Mouse (Mus musculus) liver, embryonic 18 days (tissue): ENCODE results near the gene Slc9a8. TPM values are rescaled to one million over a fixed set of nuclear protein-coding genes. Genes with fewer than 3 reads are reported as not detected.

Experiments used
- polyA plus RNA-seq: library from polyadenylated mRNA; depleted of rRNA; stranded (reverse); fragments of >200 nt; gene quantifications from 2 replicates; pipeline ENCODE4 v1.2.3, GENCODE M21; 2012; rRNA removed

Gene Slc9a8
- 12.4 and 14.4 TPM in 2 replicates for polyA plus RNA-seq

GRCm38 (mm10) chr2:167421330-167422149 lies at the start of gene Slc9a8:
Slc9a8 (plus strand) TSS chr2:167421712.

DNA sequence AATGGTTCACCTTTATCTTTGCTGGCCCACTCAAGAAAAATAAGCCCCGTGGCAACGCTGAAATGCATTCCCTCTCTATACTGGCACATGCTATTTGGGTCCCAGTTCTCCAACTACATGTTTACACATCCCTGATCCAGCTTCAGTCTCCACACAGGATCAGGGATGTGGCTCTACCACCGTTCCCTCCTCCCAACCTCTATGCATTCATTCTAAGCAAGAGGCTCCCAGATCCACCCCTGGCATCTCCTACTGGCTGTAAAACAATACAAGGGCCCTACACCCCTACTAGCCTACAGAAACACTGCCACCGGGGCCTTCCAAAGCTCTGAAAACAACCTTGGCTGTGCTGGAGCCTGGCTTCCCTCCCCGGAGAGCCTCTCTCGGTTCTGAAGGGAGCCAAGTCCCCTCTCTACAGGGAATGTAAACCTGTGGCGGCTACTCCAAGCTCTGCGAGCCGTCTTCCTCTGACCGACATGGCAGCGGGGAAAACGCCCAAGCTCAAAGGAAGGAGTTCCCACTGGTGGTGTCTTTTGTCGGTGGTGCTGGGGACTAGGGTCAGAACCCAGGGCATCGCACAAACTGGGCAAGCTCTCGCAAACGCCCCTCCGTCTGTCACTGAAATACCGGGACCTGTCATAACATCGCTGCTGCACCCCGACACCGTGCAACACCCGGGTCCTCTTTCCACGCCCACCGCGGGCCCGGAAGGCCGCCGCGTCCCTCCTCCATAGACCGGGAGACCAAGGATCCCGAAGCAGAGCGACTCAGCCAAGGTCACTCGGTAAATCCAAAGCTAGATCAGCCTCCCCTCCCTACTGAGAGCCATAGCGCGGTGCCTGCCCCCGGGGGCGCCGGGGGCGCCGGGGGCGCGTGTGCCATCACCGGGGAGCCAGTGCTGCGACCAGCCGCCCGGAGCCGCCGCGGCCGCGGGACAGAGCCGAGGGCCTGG lies 70.5 kb downstream of the Slc9a8 start, which contains the start of gene Rnf114:
Rnf114 (plus strand) TSS at position 889 of the 952 bp plus-strand sequence.

GRCm38 (mm10) chr2:167492713-167493636 lies 71.5 kb downstream of the Slc9a8 start, which contains the start of gene Spata2:
Spata2 (minus strand) TSS chr2:167492887.

Other genes starting within 250 kb of the Slc9a8 start
- 0.14 and 0.23 TPM in 2 replicates for gene Kcnb1, start 231.6 kb upstream of the Slc9a8 start, polyA plus RNA-seq
- 1.2 TPM in 2 replicates for gene Ptgis, start 181.1 kb upstream of the Slc9a8 start, polyA plus RNA-seq
- gene B4galt5, start 72.5 kb upstream of the Slc9a8 start, polyA plus RNA-seq, result 3.5 and 3.7 TPM in 2 replicates
- 46.8 and 52.3 TPM in 2 replicates for gene Rnf114, start 70.9 kb downstream of the Slc9a8 start, polyA plus RNA-seq
- 5.3 and 5.6 TPM in 2 replicates for gene Spata2, start 71.2 kb downstream of the Slc9a8 start, polyA plus RNA-seq
- gene Snai1, start 116.5 kb downstream of the Slc9a8 start, polyA plus RNA-seq, result 1.6 and 1.7 TPM in 2 replicates
- gene Ube2v1, start 210.4 kb downstream of the Slc9a8 start, polyA plus RNA-seq, result 51.2 and 54.5 TPM in 2 replicates
- not detected in 2 replicates for gene Gm20431, start 239.8 kb downstream of the Slc9a8 start, polyA plus RNA-seq